Mouse (Mus musculus) limb, embryonic 14.5 days (tissue): ENCODE results near the gene Scn4b. TPM values are rescaled to one million over a fixed set of nuclear protein-coding genes. Genes with fewer than 3 reads are reported as not detected.

Source experiments
- ATAC-seq: fragments of 200-750 bp; cut with Nextera tagmentation; 2 replicates; pipeline ENCODE4 v1.8.0; 2017; ENCODE audit warnings: low read depth, moderate number of reproducible peaks, moderate TSS enrichment; ENCODE audit not compliant: low FRiP score
- DNase-seq: peaks from one replicate; pipeline ENCODE4 v3.0.0-alpha.2; 2015; ENCODE audit warnings: low spot score
- H3K27ac ChIP-seq: fragments of 300-500 bp; sonication (generic); replicated peaks from 2 replicates; pipeline ENCODE4 v1.5.1; 2014; ENCODE audit warnings: low read depth, mild to moderate bottlenecking, low read length, moderate library complexity, mixed read lengths
- H3K27me3 ChIP-seq: fragments of 300-500 bp; sonication (generic); 2 replicates; pipeline ENCODE4 v1.6.1; 2014; ENCODE audit warnings: low read length, mixed read lengths; ENCODE audit not compliant: control insufficient read depth, insufficient read depth
- H3K36me3 ChIP-seq: fragments of 300-500 bp; sonication (generic); 2 replicates; pipeline ENCODE4 v1.6.1; 2014; ENCODE audit warnings: mild to moderate bottlenecking, low read length, moderate library complexity, mixed read lengths; ENCODE audit not compliant: control insufficient read depth, insufficient read depth
- H3K4me1 ChIP-seq: fragments of 300-500 bp; sonication (generic); 2 replicates; pipeline ENCODE4 v1.6.1; 2014; ENCODE audit warnings: antibody characterized with exemption, low read length, mixed read lengths; ENCODE audit not compliant: control insufficient read depth, insufficient read depth
- H3K4me2 ChIP-seq: fragments of 300-500 bp; sonication (generic); replicated peaks from 2 replicates; pipeline ENCODE4 v1.6.1; 2014; ENCODE audit warnings: low read depth, mild to moderate bottlenecking, low read length, moderate library complexity; ENCODE audit not compliant: severe bottlenecking
- H3K4me3 ChIP-seq: fragments of 300-500 bp; sonication (generic); replicated peaks from 2 replicates; pipeline ENCODE4 v1.5.1; 2014; ENCODE audit warnings: low read length
- H3K9ac ChIP-seq: fragments of 300-500 bp; sonication (generic); 2 replicates; pipeline ENCODE4 v1.6.1; 2014; ENCODE audit warnings: mild to moderate bottlenecking, low read depth, low read length, moderate library complexity; ENCODE audit not compliant: severe bottlenecking
- H3K9me3 ChIP-seq: fragments of 300-500 bp; sonication (generic); 2 replicates; pipeline ENCODE4 v1.6.1; 2016; ENCODE audit warnings: low read length; ENCODE audit not compliant: control insufficient read depth
- POLR2A ChIP-seq: fragments of 200-500 bp; IDR thresholded peaks from 2 replicates; pipeline ENCODE4 v1.8.0; 2012; ENCODE audit warnings: inconsistent platforms, mild to moderate bottlenecking, moderate library complexity, borderline replicate concordance; ENCODE audit not compliant: insufficient read depth, insufficient read length; ENCODE audit errors: extremely low read depth
- WGBS: fragments of 180-500 bp; shearing (Covaris S2); extraction: QIAGEN DNeasy Blood & Tissue Kit; methylation state at CpG from one replicate; pipeline ENCODE4 v1.1.7; 2014; 5-methylcytosine and 5-hydroxymethylcytosine counted together
- polyA plus RNA-seq, 2 experiments: library from polyadenylated mRNA; depleted of rRNA in 1 of 2; stranded (reverse) in 1 of 2; unstranded in 1 of 2; fragments of >200 nt; fragmentation: Nextera tagmentation in 1 of 2; extraction: Ambion mirVana in 1 of 2; gene quantifications; 2 replicates each; pipeline versions ENCODE4 v1.2.1 to v1.2.3; 2012 to 2014

Scn4b gene
- polyA plus RNA-seq, 2 experiments, result 0.04 to 0.14 TPM

DNA sequence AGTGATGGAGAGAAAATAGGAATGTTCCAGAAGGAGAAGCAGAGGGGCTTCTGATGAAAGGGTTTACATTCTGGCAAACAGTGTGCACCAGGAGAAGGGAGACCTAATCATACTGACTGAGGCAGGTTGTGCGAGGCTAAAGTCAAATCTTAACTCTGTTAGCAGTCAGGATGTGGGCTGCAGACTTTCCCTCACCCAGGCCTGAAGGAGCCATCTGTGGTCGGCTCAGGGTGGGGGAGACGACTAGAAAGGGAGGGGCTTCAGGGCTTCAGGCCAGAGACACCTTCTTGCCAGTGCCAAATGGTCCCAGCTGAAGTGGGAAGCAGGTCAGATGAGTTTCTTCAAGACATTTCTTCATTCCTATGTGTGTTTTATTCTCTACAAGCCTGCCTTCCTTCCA lies 39.8 kb upstream of the Scn4b start:
- DNase-seq (no peak), ATAC-seq (no peak)
- Histone ChIP-seq H3K27ac (no peak overlapping the region), H3K36me3 (no peaks in the 10 kb centered on the region), H3K4me1 (no peaks in the 10 kb centered on the region), H3K9me3 (no peaks in the 10 kb centered on the region), H3K27me3 (no peaks in the 10 kb centered on the region), H3K4me3 (no peak overlapping the region), H3K4me2 (no peak overlapping the region), H3K9ac (no peak overlapping the region)
- 23% methylated on average over 3 of the region's 3 CpGs for WGBS
- TF ChIP-seq POLR2A, result no peak

- no peak for TF ChIP-seq POLR2A
- Histone ChIP-seq H3K4me1 (no peaks in the 10 kb centered on the region), H3K36me3 (no peaks in the 10 kb centered on the region), H3K4me2 (no peak overlapping the region), H3K9me3 (no peaks in the 10 kb centered on the region), H3K27ac (no peak overlapping the region), H3K27me3 (no peaks in the 10 kb centered on the region), H3K4me3 (no peak overlapping the region), H3K9ac (no peak overlapping the region)
- DNase-seq, result no peak
- ATAC-seq, result no peak
- WGBS, result 26% methylated on average over 1 of the region's 1 CpGs
Observed at GRCm38 (mm10) chr9:45102528-45102927, 35.7 kb upstream of the Scn4b start.

DNA sequence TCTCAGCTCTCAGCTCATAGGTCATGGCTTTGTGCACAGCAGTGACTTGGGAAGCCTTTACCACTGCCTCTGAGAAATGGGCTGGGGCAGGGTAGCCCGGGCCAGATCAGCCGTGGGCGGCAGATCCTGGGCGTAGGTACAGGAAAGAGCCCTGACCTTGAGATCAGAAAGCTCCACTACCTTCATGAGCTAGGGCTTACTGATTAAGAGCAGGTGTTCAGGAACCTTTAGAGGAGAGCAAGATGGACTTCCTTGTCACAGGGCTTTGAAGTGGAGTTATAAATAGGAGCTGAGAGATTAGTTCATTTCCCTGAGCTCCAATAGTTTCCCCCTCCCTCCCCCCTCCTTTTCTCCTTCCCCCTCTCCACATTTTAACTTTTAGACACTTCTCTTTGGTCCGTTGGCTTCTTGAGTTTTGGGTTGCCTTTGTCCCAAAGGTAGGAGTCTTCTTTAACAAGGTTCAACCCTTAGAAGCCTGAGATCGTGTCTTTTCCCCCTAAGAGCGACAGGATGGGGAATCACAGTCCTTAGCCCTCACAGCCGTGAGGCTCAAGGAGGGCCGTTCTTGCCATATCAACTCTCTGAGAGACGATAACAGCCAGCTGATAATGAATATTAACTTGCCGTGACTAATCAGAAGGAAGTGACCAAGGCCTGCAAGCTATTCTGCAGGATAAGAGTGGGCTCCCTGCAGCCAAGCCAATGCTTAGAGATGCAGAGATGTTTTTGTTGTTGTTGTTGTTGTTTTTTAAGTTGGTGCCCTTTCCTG lies 34.8 kb upstream of the Scn4b start:
- no peaks in the 10 kb centered on the region for H3K4me1 ChIP-seq
- no peak overlapping the region for H3K4me2 ChIP-seq
- no peaks in the 10 kb centered on the region for H3K9me3 ChIP-seq
- no peaks in the 10 kb centered on the region for H3K36me3 ChIP-seq
- H3K27ac ChIP-seq, result no peak overlapping the region
- ATAC-seq, result no peak
- no peak for TF ChIP-seq POLR2A
- WGBS, result 23% methylated on average over 11 of the region's 11 CpGs
- no peak overlapping the region for H3K4me3 ChIP-seq
- DNase-seq, result no peak
- no peaks in the 10 kb centered on the region for H3K27me3 ChIP-seq
- no peak overlapping the region for H3K9ac ChIP-seq

DNA sequence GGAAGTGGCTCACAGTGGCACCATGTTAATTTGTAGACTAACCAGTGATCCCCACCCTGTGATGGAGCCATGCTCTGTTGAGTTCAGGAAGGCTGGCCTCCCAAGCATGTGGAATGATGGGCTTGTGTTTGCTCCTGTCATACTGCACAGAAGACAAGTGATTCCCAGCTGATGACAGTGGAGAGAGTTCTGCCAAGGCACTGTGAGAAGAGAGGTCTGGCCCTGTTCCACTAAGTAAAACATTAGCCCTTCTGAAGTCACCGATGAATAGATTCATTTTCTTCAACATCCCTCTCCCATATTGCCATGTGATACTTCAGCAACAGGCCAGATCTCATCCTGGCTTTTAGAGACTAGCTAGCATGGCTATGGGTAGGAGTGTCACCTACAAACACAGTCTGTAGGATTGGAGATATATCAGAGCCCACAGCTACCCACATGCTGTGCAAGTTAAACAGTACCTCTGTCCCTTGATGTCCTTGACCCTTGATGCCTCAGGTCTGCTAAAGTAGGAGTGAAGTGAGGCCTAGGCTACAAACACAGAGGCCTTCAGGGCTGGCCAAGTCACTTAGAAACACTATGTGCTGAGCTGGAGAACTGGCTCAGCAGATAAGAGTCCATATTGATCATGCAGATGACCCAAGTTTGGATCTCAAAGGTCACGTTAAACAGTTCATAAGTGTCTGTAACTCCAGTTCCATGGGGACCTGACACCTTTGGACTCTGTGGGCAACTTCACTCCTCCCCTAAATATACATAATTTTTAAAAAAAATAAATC lies 32.4 kb upstream of the Scn4b start:
- TF ChIP-seq POLR2A, result no peak
- no peak for DNase-seq
- H3K27ac ChIP-seq, result no peak overlapping the region
- no peak for ATAC-seq
- H3K36me3 ChIP-seq, result no peaks in the 10 kb centered on the region
- no peak overlapping the region for H3K4me2 ChIP-seq
- WGBS, result 86% methylated on average over 2 of the region's 2 CpGs
- no peak overlapping the region for H3K9ac ChIP-seq
- H3K4me3 ChIP-seq, result no peak overlapping the region
- no peaks in the 10 kb centered on the region for H3K9me3 ChIP-seq
- H3K4me1 ChIP-seq, result no peaks in the 10 kb centered on the region
- no peaks in the 10 kb centered on the region for H3K27me3 ChIP-seq

- TF ChIP-seq POLR2A, result peak; percentile 39; the same call in 1 of the 2 replicates
- Histone ChIP-seq H3K9me3 (no peaks in the 10 kb centered on the region), H3K27ac (peak overlapping the region; percentile 52; the same call in 1 of the 2 replicates), H3K4me3 (peak overlapping the region; percentile 40), H3K27me3 (no peaks in the 10 kb centered on the region), H3K36me3 (no peaks in the 10 kb centered on the region), H3K4me1 (peaks cover 19% of the 10 kb centered on the region), H3K4me2 (peak overlapping the region; percentile 58), H3K9ac (peak overlapping the region; percentile 47)
- 2% methylated on average over 14 of the region's 14 CpGs for WGBS
- ATAC-seq, result peak; percentile 85
- peak; percentile 85 for DNase-seq
Observed at GRCm38 (mm10) chr9:45115706-45116105, 22.5 kb upstream of the Scn4b start.
